Mouse (Mus musculus) MEL (cell line): ENCODE data around the gene Fcf1. TPM values are rescaled to one million over a fixed set of nuclear protein-coding genes. Genes with fewer than 3 reads are reported as not detected.
A peak's percentile ranks its signal among the peaks of the same experiment; 100 is the strongest.

ENCODE experiments used
- DNase-seq: peaks from one replicate; pipeline ENCODE4 v3.0.0; 2011; ENCODE audit warnings: low read depth, low spot score
- H3K27ac ChIP-seq: 2 replicates; pipeline ENCODE4 v1.5.1; 2012; ENCODE audit warnings: low read depth, mild to moderate bottlenecking, control low read depth, low read length, moderate library complexity; ENCODE audit not compliant: control insufficient read depth
- H3K27me3 ChIP-seq, 2 experiments: fragments of 150-350 bp in 1 of 2; sonication (generic) in 1 of 2; 2 replicates each; pipeline ENCODE4 v1.6.1; 2012; ENCODE audit warnings: low read length in 2 of 2, mild to moderate bottlenecking in 2 of 2, improper control_type of control experiment in 1 of 2, moderate library complexity in 1 of 2; ENCODE audit not compliant: insufficient read depth in 2 of 2, control insufficient read depth in 1 of 2
- H3K36me3 ChIP-seq, 2 experiments: 2 replicates each; pipeline ENCODE4 v1.6.1; 2012 to 2014; ENCODE audit warnings: low read length in 2 of 2, improper control_type of control experiment in 1 of 2, inconsistent platforms in 1 of 2, mild to moderate bottlenecking in 1 of 2; ENCODE audit not compliant: insufficient read depth in 2 of 2, control insufficient read depth in 1 of 2
- H3K4me1 ChIP-seq, 2 experiments: fragments of 150-350 bp in 1 of 2; sonication (generic) in 1 of 2; 2 replicates each; pipeline ENCODE4 v1.6.1; 2012; ENCODE audit warnings: low read length in 2 of 2, improper control_type of control experiment in 1 of 2, mild to moderate bottlenecking in 1 of 2; ENCODE audit not compliant: insufficient read depth in 2 of 2, control insufficient read depth in 1 of 2
- H3K4me3 ChIP-seq, 2 experiments: fragments of 150-350 bp in 1 of 2; sonication (generic) in 1 of 2; 2 replicates each; pipeline ENCODE4 v1.5.1; 2012; ENCODE audit warnings: low read depth in 2 of 2, low read length in 2 of 2, mild to moderate bottlenecking in 2 of 2, moderate library complexity in 2 of 2, control low read depth in 1 of 2, improper control_type of control experiment in 1 of 2; ENCODE audit not compliant: control insufficient read depth in 1 of 2, insufficient read depth in 1 of 2
- H3K79me2 ChIP-seq: 2 replicates; pipeline ENCODE4 v1.6.1; 2012; ENCODE audit warnings: mild to moderate bottlenecking, low read length, moderate library complexity; ENCODE audit not compliant: control insufficient read depth, poor library complexity, insufficient read depth
- H3K9ac ChIP-seq: 2 replicates; pipeline ENCODE4 v1.6.1; 2012; ENCODE audit warnings: low read depth, mild to moderate bottlenecking, control low read depth, low read length, moderate library complexity; ENCODE audit not compliant: control insufficient read depth, poor library complexity, severe bottlenecking
- H3K9me3 ChIP-seq: fragments of 150-350 bp; sonication (generic); replicated peaks from 2 replicates; pipeline ENCODE4 v1.6.1; 2012; ENCODE audit warnings: mild to moderate bottlenecking, low read length, improper control_type of control experiment, moderate library complexity; ENCODE audit not compliant: insufficient read depth
- BHLHE40 ChIP-seq: IDR thresholded peaks from 2 replicates; pipeline ENCODE4 v1.6.1; 2012; ENCODE audit warnings: low read depth, mild to moderate bottlenecking, inconsistent platforms, low read length, improper control_type of control experiment, borderline replicate concordance
- CHD1 ChIP-seq: IDR thresholded peaks from 2 replicates; pipeline ENCODE4 v1.6.1; 2012; ENCODE audit warnings: low read depth, mild to moderate bottlenecking, inconsistent platforms, low read length, improper control_type of control experiment
- CHD2 ChIP-seq: IDR thresholded peaks from 2 replicates; pipeline ENCODE4 v1.6.1; 2011; ENCODE audit warnings: low read length, improper control_type of control experiment
- E2F4 ChIP-seq: IDR thresholded peaks from 2 replicates; pipeline ENCODE4 v1.6.1; 2011; ENCODE audit warnings: low read depth, low read length, improper control_type of control experiment, borderline replicate concordance
- ELF1 ChIP-seq: IDR thresholded peaks from 2 replicates; pipeline ENCODE4 v1.6.1; 2014; ENCODE audit warnings: low read depth, mild to moderate bottlenecking, inconsistent platforms, low read length, improper control_type of control experiment, moderate library complexity
- EP300 ChIP-seq, 2 experiments: IDR thresholded peaks; 2 replicates each; pipeline ENCODE4 v1.6.1; 2011; ENCODE audit warnings: improper control_type of control experiment in 2 of 2, low read length in 2 of 2, low read depth in 1 of 2, mild to moderate bottlenecking in 1 of 2
- ETS1 ChIP-seq: IDR thresholded peaks from 2 replicates; pipeline ENCODE4 v1.6.1; 2012; ENCODE audit warnings: low read depth, mild to moderate bottlenecking, inconsistent platforms, low read length, improper control_type of control experiment, moderate library complexity
- GABPA ChIP-seq: IDR thresholded peaks from 2 replicates; pipeline ENCODE4 v1.6.1; 2012; ENCODE audit warnings: low read depth, mild to moderate bottlenecking, inconsistent platforms, low read length, improper control_type of control experiment, moderate library complexity
- GATA1 ChIP-seq: IDR thresholded peaks from 2 replicates; pipeline ENCODE4 v1.6.1; 2011; ENCODE audit warnings: low read depth, low read length, improper control_type of control experiment
- HCFC1 ChIP-seq: IDR thresholded peaks from 2 replicates; pipeline ENCODE4 v1.6.1; 2012; ENCODE audit warnings: low read depth, mild to moderate bottlenecking, inconsistent platforms, low read length, improper control_type of control experiment, moderate library complexity
- JUND ChIP-seq: IDR thresholded peaks from 2 replicates; pipeline ENCODE4 v1.6.1; 2011; ENCODE audit warnings: low read depth, mild to moderate bottlenecking, improper control_type of control experiment, low read length
- MAFK ChIP-seq: IDR thresholded peaks from 2 replicates; pipeline ENCODE4 v1.6.1; 2011; ENCODE audit warnings: low read depth, mild to moderate bottlenecking, low read length, improper control_type of control experiment, borderline replicate concordance
- MEF2A ChIP-seq: IDR thresholded peaks from 2 replicates; pipeline ENCODE4 v1.6.1; 2014; ENCODE audit warnings: low read depth, mild to moderate bottlenecking, inconsistent platforms, low read length, improper control_type of control experiment; ENCODE audit not compliant: poor library complexity, insufficient replicate concordance, severe bottlenecking; ENCODE audit errors: extremely low read depth
- MXI1 ChIP-seq: IDR thresholded peaks from 2 replicates; pipeline ENCODE4 v1.6.1; 2011; ENCODE audit warnings: mild to moderate bottlenecking, low read depth, low read length, improper control_type of control experiment
- MYB ChIP-seq: IDR thresholded peaks from 2 replicates; pipeline ENCODE4 v1.6.1; 2011; ENCODE audit warnings: mild to moderate bottlenecking, low read depth, low read length, improper control_type of control experiment
- MYC ChIP-seq: IDR thresholded peaks from 2 replicates; pipeline ENCODE4 v1.6.1; 2011; ENCODE audit warnings: low read depth, mild to moderate bottlenecking, low read length, improper control_type of control experiment, moderate library complexity
- NELFE ChIP-seq: IDR thresholded peaks from 2 replicates; pipeline ENCODE4 v1.6.1; 2011; ENCODE audit warnings: low read depth, low read length, improper control_type of control experiment
- POLR2A ChIP-seq, 2 experiments: IDR thresholded peaks; 2 replicates each; pipeline ENCODE4 v1.6.1; 2011 to 2012; ENCODE audit warnings: low read length in 2 of 2, mild to moderate bottlenecking in 2 of 2, control low read depth in 1 of 2, improper control_type of control experiment in 1 of 2, low read depth in 1 of 2, moderate library complexity in 1 of 2; ENCODE audit not compliant: control insufficient read depth in 1 of 2, insufficient read depth in 1 of 2, poor library complexity in 1 of 2
- POLR2AphosphoS2 ChIP-seq: IDR thresholded peaks from 2 replicates; pipeline ENCODE4 v1.6.1; 2011; ENCODE audit warnings: low read length, improper control_type of control experiment
- POLR2AphosphoS5 ChIP-seq: IDR thresholded peaks from 2 replicates; pipeline ENCODE4 v1.6.1; 2012; ENCODE audit warnings: low read depth, borderline replicate concordance, mild to moderate bottlenecking, inconsistent platforms, low read length, moderate library complexity, mixed read lengths
- RAD21 ChIP-seq: IDR thresholded peaks from 2 replicates; pipeline ENCODE4 v1.6.1; 2011; ENCODE audit warnings: mild to moderate bottlenecking, low read depth, low read length, improper control_type of control experiment
- RCOR1 ChIP-seq: IDR thresholded peaks from 2 replicates; pipeline ENCODE4 v1.6.1; 2012; ENCODE audit warnings: low read depth, mild to moderate bottlenecking, inconsistent platforms, low read length, improper control_type of control experiment
- SIN3A ChIP-seq: IDR thresholded peaks from 2 replicates; pipeline ENCODE4 v1.6.1; 2012; ENCODE audit warnings: low read length, improper control_type of control experiment, inconsistent platforms
- SMC3 ChIP-seq: IDR thresholded peaks from 2 replicates; pipeline ENCODE4 v1.6.1; 2011; ENCODE audit warnings: low read depth, low read length, improper control_type of control experiment
- TAL1 ChIP-seq: IDR thresholded peaks from 2 replicates; pipeline ENCODE4 v1.6.1; 2012; ENCODE audit warnings: mild to moderate bottlenecking, inconsistent platforms, low read length, moderate library complexity, mixed read lengths
- TBP ChIP-seq: IDR thresholded peaks from 2 replicates; pipeline ENCODE4 v1.8.0; 2011; ENCODE audit warnings: low read depth, low read length, improper control_type of control experiment
- TCF12 ChIP-seq: IDR thresholded peaks from 2 replicates; pipeline ENCODE4 v1.6.1; 2014; ENCODE audit warnings: low read depth, mild to moderate bottlenecking, inconsistent platforms, low read length, improper control_type of control experiment, moderate library complexity
- UBTF ChIP-seq: IDR thresholded peaks from 2 replicates; pipeline ENCODE4 v1.6.1; 2012; ENCODE audit warnings: low read depth, mild to moderate bottlenecking, inconsistent platforms, low read length, improper control_type of control experiment, moderate library complexity, borderline replicate concordance; ENCODE audit not compliant: insufficient read depth
- USF1 ChIP-seq: IDR thresholded peaks from 2 replicates; pipeline ENCODE4 v1.6.1; 2014; ENCODE audit warnings: low read depth, mild to moderate bottlenecking, inconsistent platforms, low read length, improper control_type of control experiment, moderate library complexity
- ZKSCAN1 ChIP-seq: IDR thresholded peaks from 2 replicates; pipeline ENCODE4 v1.6.1; 2012; ENCODE audit warnings: low read depth, mild to moderate bottlenecking, inconsistent platforms, low read length, improper control_type of control experiment, moderate library complexity
- ZMIZ1 ChIP-seq: IDR thresholded peaks from 2 replicates; pipeline ENCODE4 v1.6.1; 2012; ENCODE audit warnings: low read depth, mild to moderate bottlenecking, inconsistent platforms, low read length, improper control_type of control experiment, moderate library complexity
- ZNF384 ChIP-seq: IDR thresholded peaks from 2 replicates; pipeline ENCODE4 v1.6.1; 2012; ENCODE audit warnings: low read depth, mild to moderate bottlenecking, inconsistent platforms, low read length, improper control_type of control experiment
- polyA plus RNA-seq, 2 experiments: library from polyadenylated mRNA; stranded (reverse) in 1 of 2; unstranded in 1 of 2; fragments of >175 nt in 1 of 2; fragments of >200 nt in 1 of 2; gene quantifications; 2 replicates each; pipeline versions ENCODE4 v1.2.1 to v1.2.4; 2012; ENCODE audit warnings: low replicate concordance in 2 of 2, low read depth in 1 of 2; ENCODE audit not compliant: insufficient read length in 2 of 2, insufficient read depth in 1 of 2, missing spikeins in 1 of 2
- total RNA-seq: library from RNA; depleted of rRNA; stranded (reverse); fragments of 300-350 nt; gene quantifications from 2 replicates; pipeline ENCODE4 v1.2.3, GENCODE M21; 2012

Gene Fcf1
- total and polyA plus RNA-seq, 3 experiments, result 172 to 250 TPM; not detected in 1

DNA sequence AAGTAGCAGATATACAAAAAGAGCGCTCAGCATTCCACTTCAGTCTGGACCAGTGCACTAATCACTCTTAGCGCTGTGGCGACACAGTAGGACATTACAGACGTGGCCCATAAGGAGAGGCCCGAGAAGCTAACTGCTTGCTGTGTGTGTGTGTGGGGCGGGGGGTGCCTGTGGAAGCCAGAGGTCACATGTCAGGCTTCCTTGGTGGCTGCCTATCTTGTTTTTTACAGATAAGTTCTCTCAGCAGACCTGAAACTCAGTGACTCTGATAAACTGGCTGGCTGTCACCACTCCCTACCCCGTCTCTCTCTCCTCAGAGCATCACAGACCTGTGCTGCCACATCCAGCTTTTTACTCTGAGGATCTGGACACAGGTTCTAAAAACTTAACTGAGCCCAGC lies 8.1 kb upstream of the Fcf1 start (continued):
- TF ChIP-seq RCOR1 (peak; percentile 78), ZNF384 (0 out of 2 replicates have a peak, but pooled peaks have one; percentile 19), SIN3A (peak; percentile 71), POLR2AphosphoS2 (peak; percentile 68; the same call in 1 of the 2 replicates), ZMIZ1 (no peak), MYC (peak; percentile 50; the same call in 1 of the 2 replicates), JUND (no peak), ETS1 (peak; percentile 81), POLR2A (IDR thresholded peaks at IDR 0.05; ENCODE audit: control insufficient read depth in 1 of 2, insufficient read depth in 1 of 2, low read depth in 1 of 2, low read length in 2 of 2, poor library complexity in 1 of 2) (no peak), MYB (no peak), ELF1 (no peak), TCF12 (peak; percentile 92), GATA1 (peak; percentile 83), BHLHE40 (peak; percentile 86; the same call in 1 of the 2 replicates), SMC3 (no peak), MXI1 (peak; percentile 51; the same call in 1 of the 2 replicates), CHD2 (no peak)

DNA sequence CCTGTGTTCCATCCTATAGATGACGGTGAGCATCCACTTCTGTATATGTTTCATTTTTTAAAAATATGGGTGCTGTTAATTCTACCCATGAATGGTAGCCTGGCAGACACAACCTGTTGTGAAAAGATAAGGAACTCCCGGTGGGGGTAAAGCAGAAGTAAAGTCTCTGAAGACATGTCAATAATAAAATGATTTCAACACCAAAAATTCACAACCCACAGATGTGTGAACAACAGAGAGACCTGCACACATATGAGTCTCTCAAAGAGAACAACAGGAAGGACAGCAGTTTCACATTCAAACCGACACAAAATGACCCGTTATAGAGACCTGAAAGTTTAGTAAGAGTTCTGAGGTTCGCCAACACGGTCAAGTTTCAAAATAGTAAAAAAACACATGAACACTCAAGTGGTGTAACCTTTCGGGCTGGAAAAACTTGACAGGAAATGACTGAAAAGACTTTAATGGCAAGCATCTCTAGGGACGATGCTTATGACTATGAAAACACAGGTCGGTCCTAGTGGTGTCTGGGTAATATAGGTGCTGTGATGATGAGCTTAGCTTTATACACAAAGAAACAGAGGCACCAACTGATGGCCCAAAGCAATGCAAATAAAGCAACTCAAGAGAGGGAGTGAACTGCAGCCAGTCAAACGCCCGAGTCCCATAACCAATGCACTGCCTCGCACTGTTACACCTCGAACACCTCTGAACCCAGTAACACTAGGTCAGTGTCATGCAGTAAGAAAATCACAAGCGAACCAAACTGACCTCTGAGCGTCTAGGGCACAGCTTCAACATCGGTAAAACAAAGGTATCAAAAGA lies 1.7 kb upstream of the Fcf1 start:
- no peaks in the 10 kb centered on the region for H3K27me3 ChIP-seq
- H3K4me3 ChIP-seq, result peak overlapping the region; percentile 93 to 94
- peak overlapping the region; percentile 87 for H3K9ac ChIP-seq
- peak overlapping the region; percentile 89 for H3K27ac ChIP-seq
- peaks cover 0 to 18% of the 10 kb centered on the region in 2 experiments for H3K36me3 ChIP-seq
- DNase-seq, result peak; percentile 87
- H3K4me1 ChIP-seq, result peaks cover 2 to 8% of the 10 kb centered on the region in 2 experiments; a peak in 3 of 4 replicates
- H3K79me2 ChIP-seq, result peaks cover 38% of the 10 kb centered on the region
- no peaks in the 10 kb centered on the region for H3K9me3 ChIP-seq
- TF ChIP-seq TAL1 (peak; percentile 92), GABPA (no peak), ZNF384 (no peak), EP300 (IDR thresholded peaks at IDR 0.05; ENCODE audit: low read depth in 1 of 2, low read length in 2 of 2) (peak; percentile 87 to 89), USF1 (no peak), RAD21 (no peak), POLR2AphosphoS5 (no peak), NELFE (0 out of 2 replicates have a peak, but pooled peaks have one; percentile 27), ZKSCAN1 (no peak), MXI1 (peak; percentile 54; the same call in 1 of the 2 replicates), SIN3A (peak; percentile 87), POLR2A (IDR thresholded peaks at IDR 0.05; ENCODE audit: control insufficient read depth in 1 of 2, insufficient read depth in 1 of 2, low read depth in 1 of 2, low read length in 2 of 2, poor library complexity in 1 of 2) (no peak), BHLHE40 (no peak), TBP (0 out of 2 replicates have a peak, but pooled peaks have one; percentile 39), RCOR1 (peak; percentile 54), CHD1 (peak; percentile 87; the same call in 1 of the 2 replicates), MYC (no peak), HCFC1 (peak; percentile 40; the same call in 1 of the 2 replicates), E2F4 (no peak), UBTF (no peak), MAFK (no peak), SMC3 (no peak), MEF2A (no peak), ETS1 (peak; percentile 84), POLR2AphosphoS2 (no peak)
